Mouse (Mus musculus): ENCODE results near the gene Ing1. TPM values are rescaled to one million over a fixed set of nuclear protein-coding genes. Genes with fewer than 3 reads are reported as not detected.

Gene Ing1
- polyA plus RNA-seq, 1 experiment, result 41.4 TPM

- no peak overlapping the region for H3K27ac ChIP-seq (ENCODE audit: control insufficient read depth, insufficient read depth, low read depth, low read length)
- no peaks in the 10 kb centered on the region for H3K27me3 ChIP-seq (ENCODE audit: control insufficient read depth, insufficient read depth, low read length)
- H3K4me3 ChIP-seq (ENCODE audit: control insufficient read depth, low read depth, low read length), result no peak overlapping the region
- no peaks in the 10 kb centered on the region for H3K4me1 ChIP-seq (ENCODE audit: control insufficient read depth, insufficient read depth, low read length)
- H3K36me3 ChIP-seq (ENCODE audit: control insufficient read depth, insufficient read depth, low read length), result no peaks in the 10 kb centered on the region
- TF ChIP-seq CTCF (IDR thresholded peaks at IDR 0.05; ENCODE audit: control insufficient read depth, insufficient read depth, insufficient replicate concordance, low read depth, low read length), result no peak
Observed at GRCm38 (mm10) chr8:11570742-11571141, 15.4 kb downstream of the Ing1 start.

GRCm38 (mm10) chr8:11571950-11572349 is 16.6 kb downstream of the Ing1 start:
- no peak overlapping the region for H3K4me3 ChIP-seq (ENCODE audit: control insufficient read depth, low read depth, low read length)
- no peak overlapping the region for H3K27ac ChIP-seq (ENCODE audit: control insufficient read depth, insufficient read depth, low read depth, low read length)
- H3K36me3 ChIP-seq (ENCODE audit: control insufficient read depth, insufficient read depth, low read length), result no peaks in the 10 kb centered on the region
- TF ChIP-seq CTCF (IDR thresholded peaks at IDR 0.05; ENCODE audit: control insufficient read depth, insufficient read depth, insufficient replicate concordance, low read depth, low read length) (no peak), POLR2A (IDR thresholded peaks at IDR 0.05; ENCODE audit: control insufficient read depth, low read depth, low read length) (no peak)
- no peaks in the 10 kb centered on the region for H3K27me3 ChIP-seq (ENCODE audit: control insufficient read depth, insufficient read depth, low read length)
- H3K4me1 ChIP-seq (ENCODE audit: control insufficient read depth, insufficient read depth, low read length), result no peaks in the 10 kb centered on the region

- H3K36me3 ChIP-seq (ENCODE audit: control insufficient read depth, insufficient read depth, low read length), result no peaks in the 10 kb centered on the region
- H3K27ac ChIP-seq (ENCODE audit: control insufficient read depth, insufficient read depth, low read depth, low read length), result no peak overlapping the region
- no peak overlapping the region for H3K4me3 ChIP-seq (ENCODE audit: control insufficient read depth, low read depth, low read length)
- H3K27me3 ChIP-seq (ENCODE audit: control insufficient read depth, insufficient read depth, low read length), result no peaks in the 10 kb centered on the region
- no peaks in the 10 kb centered on the region for H3K4me1 ChIP-seq (ENCODE audit: control insufficient read depth, insufficient read depth, low read length)
- TF ChIP-seq CTCF (IDR thresholded peaks at IDR 0.05; ENCODE audit: control insufficient read depth, insufficient read depth, insufficient replicate concordance, low read depth, low read length) (no peak), POLR2A (IDR thresholded peaks at IDR 0.05; ENCODE audit: control insufficient read depth, low read depth, low read length) (no peak)
Observed at GRCm38 (mm10) chr8:11572428-11572827, 17.1 kb downstream of the Ing1 start.

- Histone ChIP-seq H3K36me3 (ENCODE audit: control insufficient read depth, insufficient read depth, low read length) (no peaks in the 10 kb centered on the region), H3K4me3 (ENCODE audit: control insufficient read depth, low read depth, low read length) (no peak overlapping the region), H3K27ac (ENCODE audit: control insufficient read depth, insufficient read depth, low read depth, low read length) (no peak overlapping the region), H3K4me1 (ENCODE audit: control insufficient read depth, insufficient read depth, low read length) (no peaks in the 10 kb centered on the region), H3K27me3 (ENCODE audit: control insufficient read depth, insufficient read depth, low read length) (no peaks in the 10 kb centered on the region)
- TF ChIP-seq POLR2A (IDR thresholded peaks at IDR 0.05; ENCODE audit: control insufficient read depth, low read depth, low read length), result no peak
- TF ChIP-seq CTCF (IDR thresholded peaks at IDR 0.05; ENCODE audit: control insufficient read depth, insufficient read depth, insufficient replicate concordance, low read depth, low read length), result no peak
Observed at GRCm38 (mm10) chr8:11574911-11575603, 19.7 kb downstream of the Ing1 start.

GRCm38 (mm10) chr8:11575604-11576384 is 20.4 kb downstream of the Ing1 start:
- H3K4me1 ChIP-seq (ENCODE audit: control insufficient read depth, insufficient read depth, low read length), result no peaks in the 10 kb centered on the region
- no peak overlapping the region for H3K27ac ChIP-seq (ENCODE audit: control insufficient read depth, insufficient read depth, low read depth, low read length)
- no peak overlapping the region for H3K4me3 ChIP-seq (ENCODE audit: control insufficient read depth, low read depth, low read length)
- no peak for TF ChIP-seq CTCF (IDR thresholded peaks at IDR 0.05; ENCODE audit: control insufficient read depth, insufficient read depth, insufficient replicate concordance, low read depth, low read length)
- no peak for TF ChIP-seq POLR2A (IDR thresholded peaks at IDR 0.05; ENCODE audit: control insufficient read depth, low read depth, low read length)
- H3K27me3 ChIP-seq (ENCODE audit: control insufficient read depth, insufficient read depth, low read length), result no peaks in the 10 kb centered on the region
- H3K36me3 ChIP-seq (ENCODE audit: control insufficient read depth, insufficient read depth, low read length), result no peaks in the 10 kb centered on the region

- Histone ChIP-seq H3K36me3 (ENCODE audit: control insufficient read depth, insufficient read depth, low read length) (no peaks in the 10 kb centered on the region), H3K27me3 (ENCODE audit: control insufficient read depth, insufficient read depth, low read length) (no peaks in the 10 kb centered on the region), H3K4me3 (ENCODE audit: control insufficient read depth, low read depth, low read length) (no peak overlapping the region), H3K4me1 (ENCODE audit: control insufficient read depth, insufficient read depth, low read length) (no peaks in the 10 kb centered on the region), H3K27ac (ENCODE audit: control insufficient read depth, insufficient read depth, low read depth, low read length) (no peak overlapping the region)
- no peak for TF ChIP-seq CTCF (IDR thresholded peaks at IDR 0.05; ENCODE audit: control insufficient read depth, insufficient read depth, insufficient replicate concordance, low read depth, low read length)
- no peak for TF ChIP-seq POLR2A (IDR thresholded peaks at IDR 0.05; ENCODE audit: control insufficient read depth, low read depth, low read length)
Observed at GRCm38 (mm10) chr8:11585513-11586373, 30.4 kb downstream of the Ing1 start.

GRCm38 (mm10) chr8:11586374-11586745 is 31.0 kb downstream of the Ing1 start:
- TF ChIP-seq CTCF (IDR thresholded peaks at IDR 0.05; ENCODE audit: control insufficient read depth, insufficient read depth, insufficient replicate concordance, low read depth, low read length) (no peak), POLR2A (IDR thresholded peaks at IDR 0.05; ENCODE audit: control insufficient read depth, low read depth, low read length) (no peak)
- Histone ChIP-seq H3K4me1 (ENCODE audit: control insufficient read depth, insufficient read depth, low read length) (no peaks in the 10 kb centered on the region), H3K4me3 (ENCODE audit: control insufficient read depth, low read depth, low read length) (no peak overlapping the region), H3K27ac (ENCODE audit: control insufficient read depth, insufficient read depth, low read depth, low read length) (no peak overlapping the region), H3K27me3 (ENCODE audit: control insufficient read depth, insufficient read depth, low read length) (no peaks in the 10 kb centered on the region), H3K36me3 (ENCODE audit: control insufficient read depth, insufficient read depth, low read length) (no peaks in the 10 kb centered on the region)
